Mouse (Mus musculus) WW6 (cell line): ENCODE measurements around the gene Sv2c.
"Not testable (repeated sequence)": the region's sequence is repeated elsewhere in the genome, so short reads cannot be mapped to it uniquely, and the experiment has no call there.

Experiments used
- DNase-seq: peaks from one replicate; pipeline ENCODE4 v3.0.0-alpha.2; 2013; ENCODE audit warnings: low read depth, low spot score

Gene Sv2c

DNA sequence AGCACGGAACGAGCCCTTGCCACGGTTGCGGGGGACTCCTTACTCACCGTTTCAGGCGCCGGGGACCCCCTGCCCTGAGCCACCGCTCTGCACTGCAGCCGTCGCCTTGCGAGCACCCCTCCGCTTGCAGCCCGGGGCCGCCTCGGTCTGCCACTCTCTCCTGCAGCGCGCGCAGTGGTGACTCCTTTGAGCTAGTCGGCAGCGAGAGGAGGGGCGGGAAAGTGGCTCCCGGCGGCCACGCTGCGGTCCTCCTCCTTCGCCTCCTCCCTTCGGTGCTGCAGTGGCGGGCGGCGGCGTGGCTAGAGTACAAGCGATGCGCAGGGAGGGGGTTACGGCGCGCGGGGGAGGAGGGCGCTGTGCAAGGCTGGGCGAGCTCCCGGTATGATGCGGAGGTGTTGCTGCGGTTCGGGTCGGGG is at the start of gene Sv2c:
Gene Sv2c (minus strand): TSS at position 177 of the 416 bp plus-strand sequence.
- DNase-seq, result peak; percentile 54

DNA sequence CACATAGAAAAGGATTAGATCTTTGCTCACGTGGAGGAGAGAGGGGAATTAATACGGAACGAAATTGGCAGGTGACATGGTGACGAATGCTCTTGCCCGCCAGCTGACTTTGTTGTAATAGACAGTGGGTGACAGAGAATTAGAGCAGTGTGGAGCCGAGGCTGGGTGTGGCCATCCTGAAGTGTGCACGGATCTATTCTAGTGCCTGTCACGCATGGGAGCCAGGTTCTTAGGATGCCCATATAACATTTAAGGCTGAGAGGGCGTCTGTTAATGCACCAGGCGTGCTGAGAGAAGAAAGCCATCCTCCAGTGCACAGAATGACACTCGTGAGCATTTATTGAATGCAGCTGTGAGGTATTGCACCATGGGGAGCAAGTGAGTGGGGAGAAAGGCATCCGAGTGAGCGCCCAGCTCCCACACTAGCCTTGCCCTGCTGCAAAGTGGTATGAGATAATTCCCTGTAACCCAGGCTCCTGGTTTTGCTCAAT is 48.3 kb upstream of the Sv2c start:
- DNase-seq, result no peak

DNA sequence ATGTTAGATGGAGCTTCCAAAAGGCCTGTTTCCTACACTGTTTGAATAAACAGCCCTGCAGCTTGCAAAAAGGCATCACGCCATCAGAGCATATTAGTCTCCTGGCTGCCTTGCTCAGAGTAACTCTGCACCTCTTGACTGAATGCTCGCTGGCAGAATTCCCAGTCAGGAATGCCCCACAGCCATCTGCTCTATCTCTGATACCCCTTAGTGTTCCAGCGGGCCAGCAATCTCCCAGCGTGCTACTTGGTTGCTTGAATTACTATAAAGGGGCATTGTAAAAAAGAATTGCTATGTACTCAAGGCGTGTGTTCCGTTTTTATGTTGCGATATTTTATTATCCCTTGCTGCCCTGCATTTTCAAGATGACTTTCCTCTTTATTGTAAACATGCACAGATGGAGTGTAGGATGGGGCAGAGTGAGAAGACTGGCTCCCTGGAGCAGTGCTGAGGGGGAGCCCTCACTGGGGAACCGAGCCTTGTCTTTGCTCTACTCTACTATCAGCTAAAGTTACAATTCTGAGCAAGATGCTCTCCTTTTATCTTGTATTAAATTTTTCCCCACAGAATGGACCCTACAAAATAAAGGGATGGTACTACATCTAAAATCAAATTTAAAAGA is 43.3 kb upstream of the Sv2c start:
- no peak for DNase-seq

DNA sequence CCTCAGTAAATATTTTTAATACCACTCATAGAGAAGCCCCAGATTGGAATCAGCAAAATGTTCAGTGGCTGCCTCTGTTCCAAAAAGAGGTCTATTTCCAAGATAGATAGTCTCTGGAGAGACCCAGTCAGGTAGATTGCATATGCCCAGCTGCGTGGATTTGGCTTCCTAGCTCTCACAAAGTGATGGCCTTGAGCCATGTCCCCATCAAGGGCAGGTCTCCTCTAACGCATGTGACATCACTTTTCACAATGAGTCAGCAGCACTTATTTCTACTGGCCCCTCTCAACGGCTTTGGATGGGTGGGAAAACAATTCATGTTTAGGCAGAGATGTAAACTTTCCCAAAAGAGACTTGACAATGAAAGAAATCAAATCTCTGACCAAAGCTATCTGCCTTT is 41.3 kb upstream of the Sv2c start:
- DNase-seq, result no peak

DNA sequence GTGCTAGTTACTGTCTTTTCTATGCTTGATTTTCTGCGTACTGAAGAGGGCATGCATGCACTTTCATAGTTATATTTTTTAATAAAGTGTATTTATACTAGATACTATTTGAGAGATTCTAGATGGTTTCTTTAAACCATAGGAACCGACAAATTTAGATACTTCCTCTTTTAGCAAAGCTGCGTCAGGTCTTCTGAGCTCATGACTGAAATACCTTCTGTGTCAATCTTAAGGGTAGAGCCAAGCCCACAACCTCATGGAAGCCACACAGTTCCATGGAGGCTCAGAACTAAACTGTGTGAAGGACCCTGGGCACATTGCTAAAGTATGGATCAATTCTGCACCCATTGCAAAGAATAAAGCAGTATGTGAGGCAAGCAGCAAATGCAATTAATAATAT is 39.9 kb upstream of the Sv2c start:
- no peak for DNase-seq

DNA sequence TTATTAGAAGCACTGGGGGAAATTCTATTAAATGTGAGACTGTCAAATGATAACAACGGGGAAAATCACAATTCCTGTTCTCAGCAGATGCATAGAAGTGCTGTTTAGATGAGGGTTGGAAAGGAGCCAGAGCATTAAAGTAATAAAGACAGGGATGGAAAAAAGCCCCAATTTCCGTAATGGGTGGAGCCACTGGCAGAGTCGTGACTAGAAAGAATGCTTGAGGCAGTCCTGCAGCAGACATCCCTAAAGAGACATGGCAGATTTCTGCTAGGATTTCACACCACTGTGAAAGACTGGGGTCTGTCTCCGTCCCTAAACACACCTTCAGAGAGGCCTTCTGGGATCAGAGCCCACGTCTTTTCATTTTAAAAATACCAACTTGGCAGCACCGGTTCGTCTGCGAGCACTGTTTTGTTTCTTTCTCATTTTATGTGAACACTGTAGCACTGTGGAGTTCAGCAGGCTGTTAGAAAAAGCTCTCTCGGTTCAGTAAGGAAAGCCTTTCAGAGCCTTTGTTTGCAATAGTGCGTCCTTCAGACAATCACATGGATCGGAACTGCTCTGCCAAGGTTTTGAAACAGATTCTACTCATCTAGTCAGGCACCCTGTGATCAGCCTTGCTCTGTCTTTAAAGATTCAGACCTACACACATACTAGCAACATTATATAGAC is 36.8 kb upstream of the Sv2c start:
- no peak for DNase-seq

DNA sequence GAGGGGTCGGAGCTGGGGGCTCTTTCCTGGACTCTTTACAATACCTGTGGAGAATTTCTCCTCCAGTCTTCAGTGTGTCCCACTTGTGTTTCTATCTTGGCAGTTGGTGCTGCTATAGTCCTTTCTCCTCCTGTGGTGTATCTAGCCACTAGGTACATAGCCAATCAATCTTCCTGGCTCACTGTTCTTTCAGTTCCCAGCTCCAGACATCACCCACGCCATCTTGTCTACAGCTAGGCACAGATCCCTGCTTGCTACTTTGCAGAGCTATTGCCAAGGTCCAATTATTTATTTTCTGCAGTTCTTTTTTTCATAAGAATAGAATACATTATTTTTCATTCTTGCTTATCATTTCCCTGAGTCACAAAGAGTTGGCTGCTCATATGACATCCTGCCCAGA is 34.2 kb upstream of the Sv2c start:
- no peak for DNase-seq

DNA sequence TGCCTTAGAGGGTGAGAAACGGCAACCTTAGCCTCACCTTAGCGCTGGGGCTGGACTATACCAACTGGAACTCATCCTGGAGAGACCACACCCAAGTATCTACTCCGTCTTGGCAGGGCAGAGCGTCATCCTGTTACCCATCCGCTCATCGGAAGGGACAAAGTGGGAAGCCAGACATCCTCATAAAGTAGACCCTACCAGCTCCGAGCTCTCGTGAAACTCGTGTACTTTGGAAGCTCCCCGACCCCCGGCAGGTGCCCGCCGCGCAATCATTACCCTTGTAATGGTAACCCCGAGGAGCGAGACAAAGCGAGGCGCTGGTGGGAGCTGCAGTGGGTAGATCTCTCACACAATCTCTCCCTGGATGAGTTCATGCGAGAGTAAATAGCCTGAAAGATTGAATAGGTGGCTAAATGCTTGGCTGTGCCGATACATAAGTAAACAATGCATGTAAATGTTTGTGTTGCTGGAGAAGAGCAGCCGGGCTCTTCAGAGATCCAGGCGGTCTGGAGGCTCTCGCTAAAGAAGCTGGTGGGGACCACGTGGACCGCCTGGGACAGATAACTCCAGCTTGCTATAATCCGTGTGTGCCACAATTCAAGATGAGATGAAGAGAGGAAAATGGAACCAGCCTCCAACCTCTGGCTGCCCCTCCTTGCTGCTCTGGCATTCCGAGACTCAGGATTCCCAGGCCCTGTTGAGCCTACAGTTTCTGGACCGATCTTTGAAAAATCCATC is 1.2 kb upstream of the Sv2c start:
- peak; percentile 7 for DNase-seq

DNA sequence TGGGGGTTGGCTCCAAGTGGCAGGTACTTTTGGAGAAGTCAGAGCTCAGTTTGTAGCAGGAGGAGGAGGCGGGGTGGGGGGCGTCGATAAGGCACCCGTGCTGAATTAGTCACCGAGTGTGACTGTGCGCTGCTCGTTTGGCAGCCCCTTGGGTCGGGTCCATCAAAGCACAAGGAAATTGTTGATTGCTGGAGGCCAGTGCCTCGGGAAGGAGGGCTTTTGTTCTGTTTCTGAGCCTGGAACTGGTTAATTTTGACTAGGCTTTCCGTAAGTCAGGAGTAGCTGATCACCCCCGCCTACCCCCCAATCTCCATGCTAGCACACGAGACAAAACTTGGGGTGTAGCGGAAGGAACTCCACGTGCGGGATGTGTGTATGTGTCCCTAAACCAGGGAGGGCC is 456 bp upstream of the Sv2c start:
- DNase-seq, result no peak

DNA sequence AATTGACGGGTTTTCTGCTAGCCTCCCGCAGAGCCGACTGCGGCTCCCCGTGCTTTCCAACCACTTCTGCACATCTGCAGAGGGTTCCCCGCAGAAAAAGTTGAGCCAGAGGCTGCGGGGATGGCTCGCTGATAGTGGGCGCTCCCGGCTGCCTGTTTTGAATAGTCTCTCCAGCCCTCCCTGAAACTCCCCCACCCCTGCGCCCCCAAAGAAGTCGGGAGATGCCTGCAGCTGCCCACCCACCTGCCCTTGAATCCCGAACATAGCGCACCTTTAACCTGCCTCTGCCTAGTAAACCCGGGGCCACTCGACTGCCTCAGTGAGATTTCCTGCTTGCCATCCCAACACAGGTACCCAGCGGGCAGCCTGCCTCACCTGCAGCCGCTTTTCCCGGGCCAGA is 466 bp downstream of the Sv2c start:
- DNase-seq, result no peak

DNA sequence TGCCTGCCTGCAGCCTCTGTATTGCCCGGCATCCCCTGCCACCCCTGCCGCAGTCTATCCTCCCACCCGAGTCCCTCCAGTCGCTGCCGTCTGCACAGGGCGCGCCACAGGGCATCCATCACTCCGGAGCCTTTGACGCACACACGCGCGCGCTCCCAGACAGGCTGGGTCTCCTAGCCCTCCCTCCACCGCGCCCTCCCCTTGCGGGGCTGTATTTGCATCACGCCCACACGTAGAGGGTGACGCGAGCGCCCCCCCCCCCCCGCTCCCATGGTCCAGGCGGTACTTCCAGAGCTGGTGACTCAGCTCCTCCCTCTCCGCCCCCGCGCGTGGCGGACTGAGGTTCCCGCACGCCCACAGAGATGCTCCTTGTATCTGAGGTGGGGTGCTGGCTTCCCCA is 1.3 kb downstream of the Sv2c start:
- peak; percentile 24 for DNase-seq

DNA sequence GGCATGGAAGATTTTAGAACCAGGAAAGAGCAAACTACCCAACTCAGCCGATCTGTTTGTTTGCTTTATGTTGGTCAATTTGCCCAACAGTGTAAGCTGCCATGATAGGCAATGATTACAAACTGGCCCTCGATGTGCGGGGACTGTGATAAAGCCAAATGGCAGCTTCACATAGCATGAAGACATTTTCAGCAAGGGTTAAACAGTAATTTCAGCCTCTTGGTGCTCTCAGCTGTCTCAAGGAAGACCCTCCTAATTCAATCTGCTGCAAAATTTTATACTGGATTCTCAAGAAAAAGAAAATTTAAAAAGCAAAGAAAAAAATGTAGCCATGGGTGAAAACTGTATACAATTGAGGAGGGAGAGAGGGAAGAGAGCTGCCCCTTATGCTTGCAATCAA is 3.3 kb downstream of the Sv2c start:
- DNase-seq, result no peak

DNA sequence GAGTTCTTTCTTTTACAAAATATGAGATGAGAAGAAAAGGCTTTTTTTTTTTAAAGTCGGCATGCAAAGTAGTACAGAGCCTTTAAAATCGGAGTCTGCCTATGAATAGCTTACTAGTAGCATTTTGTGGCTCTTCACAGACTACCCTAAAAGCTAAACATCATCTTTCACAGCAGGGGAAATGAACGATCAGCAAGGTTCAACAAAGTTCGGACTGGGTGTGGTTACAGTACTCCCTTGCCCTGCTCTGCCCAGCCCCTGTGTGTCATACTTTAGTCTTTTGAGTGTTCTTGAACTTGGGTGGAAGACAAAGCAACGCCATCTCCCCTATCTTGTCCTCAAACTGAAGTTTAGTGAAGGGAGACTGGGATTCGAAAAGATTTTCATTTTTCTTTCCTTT is 5.7 kb downstream of the Sv2c start:
- no peak for DNase-seq

DNA sequence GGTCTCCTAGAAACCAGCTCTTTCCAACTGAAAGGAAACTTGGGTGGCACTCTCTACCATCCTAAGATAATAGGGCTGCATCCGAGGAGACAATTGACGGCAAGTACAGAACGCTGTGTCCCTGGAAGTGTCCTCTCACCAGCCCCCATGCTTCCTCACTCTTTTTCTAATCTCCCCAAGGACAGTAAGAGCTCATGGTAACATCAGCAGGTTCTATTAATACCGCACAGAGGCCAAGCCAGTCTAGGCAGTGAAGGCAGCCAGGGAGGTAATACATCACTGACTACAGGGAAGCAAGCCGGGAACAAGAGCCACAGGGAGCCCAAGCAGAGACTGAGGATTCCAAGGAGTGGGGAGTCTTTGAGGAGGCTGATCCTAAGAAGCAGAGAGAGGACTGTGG is 7.4 kb downstream of the Sv2c start:
- no peak for DNase-seq

DNA sequence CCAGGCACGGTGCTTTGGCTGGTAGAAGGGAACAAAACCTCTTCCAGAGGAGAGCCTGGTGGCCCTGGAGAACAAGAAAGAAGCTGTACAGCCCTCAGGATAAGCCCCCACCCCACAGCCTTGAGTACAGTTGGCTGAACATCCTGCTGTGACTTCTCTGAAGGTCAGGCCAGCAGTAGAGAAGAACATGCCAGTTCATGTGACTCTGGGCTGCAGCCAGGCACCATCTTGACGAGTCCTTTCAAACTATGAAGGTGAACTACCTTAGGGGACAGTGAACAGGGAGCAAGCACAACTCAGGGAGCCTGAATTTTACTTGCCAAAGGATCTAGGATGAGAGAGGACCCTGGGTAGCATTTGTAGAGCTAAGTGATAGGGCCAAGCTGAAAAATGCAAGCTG is 19.7 kb downstream of the Sv2c start:
- DNase-seq, result no peak

DNA sequence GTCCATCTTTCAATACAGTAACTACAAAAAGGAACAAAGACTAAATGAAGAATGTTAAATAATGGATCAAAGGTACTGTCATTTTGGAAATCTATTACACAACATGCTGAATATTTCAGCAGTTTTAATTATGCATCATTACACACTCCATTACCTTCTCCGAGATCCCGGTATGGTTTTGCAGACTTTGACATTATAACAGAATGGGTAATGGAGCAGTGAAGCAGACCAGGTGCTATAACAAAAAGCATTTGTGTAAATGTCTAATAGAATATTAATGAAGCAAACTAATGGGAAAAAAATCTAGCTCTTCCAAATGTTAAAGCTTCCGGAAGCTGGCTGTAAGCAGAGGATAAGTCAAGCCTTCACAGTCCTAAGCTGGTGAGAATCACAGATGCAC is 21.6 kb downstream of the Sv2c start:
- no peak for DNase-seq

DNA sequence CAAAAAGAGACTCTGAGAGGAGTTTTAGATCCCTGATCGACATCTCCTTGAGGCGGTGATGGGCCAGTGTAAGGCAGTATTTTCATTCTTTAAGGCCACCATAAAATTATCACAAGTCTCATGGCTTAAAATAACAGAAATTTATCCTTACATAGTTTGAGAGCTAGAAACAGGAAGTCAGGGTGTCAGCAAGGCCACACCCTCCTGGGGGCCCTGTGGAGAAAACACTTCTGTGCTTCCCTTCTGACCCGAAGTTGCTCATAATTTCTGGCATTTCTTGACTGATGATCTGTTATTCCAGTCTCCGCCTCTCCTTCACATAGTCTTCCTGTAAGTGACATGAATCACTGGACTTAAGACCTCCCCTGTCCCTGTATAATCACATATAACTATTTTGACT is 26.0 kb downstream of the Sv2c start:
- DNase-seq, result no peak

DNA sequence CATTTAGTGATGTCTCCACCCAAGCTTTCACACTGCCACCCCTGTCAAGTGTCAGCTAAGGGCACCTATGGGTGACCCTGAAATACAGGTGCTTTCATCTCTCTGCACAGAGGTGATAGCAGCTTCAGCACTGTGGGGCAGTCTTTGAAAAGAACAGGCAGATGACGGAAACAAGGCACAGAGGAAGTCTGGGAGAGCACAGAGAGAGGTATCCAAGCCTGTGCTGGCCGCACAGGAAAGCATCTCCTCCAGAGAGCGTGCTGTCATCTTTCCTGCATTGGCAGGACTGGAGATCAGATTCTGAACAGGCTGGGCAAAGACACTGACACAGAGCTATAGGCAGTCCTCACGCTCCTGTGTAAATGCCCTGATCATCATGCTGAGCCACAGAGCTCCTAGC is 41.4 kb downstream of the Sv2c start:
- DNase-seq, result no peak

DNA sequence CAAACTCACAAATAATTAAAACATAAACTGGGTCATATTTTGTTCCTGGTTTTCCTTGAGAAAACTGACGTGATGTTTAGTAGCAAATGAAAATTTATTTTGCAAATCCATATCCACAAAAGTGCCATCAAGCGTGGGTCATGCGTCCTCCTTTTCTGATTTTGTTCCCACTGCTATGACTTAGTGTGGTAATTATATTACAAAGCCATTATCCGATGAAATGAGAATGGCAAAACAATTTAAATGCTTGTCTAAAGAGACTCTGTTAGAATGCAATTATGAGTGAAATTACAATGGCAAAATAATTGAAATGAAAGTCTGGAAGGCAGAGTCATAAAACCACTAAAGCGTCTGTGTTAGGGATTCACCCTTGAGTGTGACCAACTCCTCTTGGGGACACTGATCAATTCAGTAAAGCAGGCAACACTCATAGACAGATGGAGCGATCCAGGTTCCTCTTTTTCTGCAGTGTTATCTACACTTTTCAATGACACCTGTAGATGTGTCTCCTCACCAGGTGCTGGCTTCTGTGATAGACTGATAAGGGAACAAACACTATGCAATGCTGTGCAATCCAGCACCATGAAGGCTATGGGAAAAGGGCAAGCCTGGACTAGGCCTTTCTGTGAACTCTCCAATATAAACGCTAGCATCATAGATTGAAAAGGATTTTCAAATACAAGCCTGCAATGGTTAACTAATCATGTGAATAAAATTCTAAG is 46.6 kb downstream of the Sv2c start:
- no peak for DNase-seq

DNA sequence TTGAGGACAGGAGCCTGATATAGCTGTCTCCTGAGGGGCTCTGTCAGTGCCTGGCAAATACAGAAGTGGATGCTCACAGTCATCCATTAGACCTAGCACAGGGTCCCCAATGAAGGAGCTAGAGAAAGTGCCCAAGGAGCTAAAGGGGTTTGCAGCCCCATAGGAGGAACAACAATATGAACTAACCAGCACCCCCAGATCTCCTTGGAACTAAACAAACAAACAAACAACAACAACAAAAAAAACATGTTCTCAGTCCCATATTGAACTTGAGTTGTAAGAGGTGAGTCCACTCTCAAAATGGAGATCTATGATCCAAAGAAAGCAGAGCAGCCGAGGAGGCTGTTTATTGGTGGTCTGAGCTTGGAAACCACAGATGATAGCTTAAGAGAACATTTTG is 50.6 kb downstream of the Sv2c start, which contains the start of gene Gm17190:
Gene Gm17190 (plus strand): TSS at position 301 of the 400 bp plus-strand sequence.
- DNase-seq, result not testable (repeated sequence)

DNA sequence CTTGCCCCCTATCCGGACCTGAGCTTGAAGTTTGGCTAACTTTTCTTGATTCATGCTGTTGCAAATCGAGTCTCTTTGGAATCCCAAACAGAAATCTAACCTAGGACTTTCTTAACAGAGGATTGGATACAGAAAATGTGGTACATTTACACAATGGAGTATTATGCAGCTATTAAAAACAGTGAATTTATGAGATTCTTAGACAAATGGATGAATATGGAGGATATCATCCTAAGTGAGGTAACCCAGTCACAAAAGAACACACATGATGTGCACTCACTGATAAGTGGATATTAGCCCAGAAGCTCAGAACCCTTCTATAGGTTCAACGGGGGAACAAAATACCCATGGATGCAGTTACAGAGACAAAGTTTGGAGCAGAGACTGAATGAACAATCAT is 51.1 kb downstream of the Sv2c start, which contains the start of gene Gm20075:
Gene Gm20075 (minus strand): TSS at position 101 of the 400 bp plus-strand sequence.
- not testable (repeated sequence) for DNase-seq

DNA sequence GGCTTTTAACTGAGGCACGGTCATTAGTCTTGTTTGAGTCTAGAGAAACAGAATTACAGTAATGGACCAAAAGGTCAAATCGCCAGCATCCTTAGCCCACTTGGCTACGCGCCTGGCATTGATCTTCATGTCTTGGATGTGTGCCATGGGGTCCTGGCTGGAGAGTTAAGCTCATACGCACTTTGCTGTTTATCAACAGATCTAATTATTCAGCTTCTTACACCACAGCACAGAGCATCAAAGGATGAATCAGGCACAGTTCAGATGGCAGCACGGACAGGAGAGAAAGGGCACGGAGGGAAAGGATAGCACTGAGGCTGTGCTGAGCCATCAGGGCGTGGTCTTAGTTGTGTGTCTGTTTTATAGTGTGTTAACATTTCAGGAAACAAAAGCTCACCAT is 58.8 kb downstream of the Sv2c start:
- DNase-seq, result no peak
